Mouse (Mus musculus) thymus, postnatal 25 days (tissue): Measurements from ENCODE around the gene Rap2c.

Source experiments
- DNase-seq: peaks from one replicate; pipeline ENCODE4 v3.0.0; 2022

The Rap2c gene

GRCm38 (mm10) chrX:51017851-51018785, at the start of gene Rap2c:
Gene Rap2c, minus strand, starts transcription at chrX:51018018.
- peak; percentile 76 for DNase-seq

GRCm38 (mm10) chrX:51066539-51067286, 48.9 kb upstream of the Rap2c start:
- no peak for DNase-seq

GRCm38 (mm10) chrX:51065773-51066172, 48.0 kb upstream of the Rap2c start:
- peak; percentile 49 for DNase-seq

DNA sequence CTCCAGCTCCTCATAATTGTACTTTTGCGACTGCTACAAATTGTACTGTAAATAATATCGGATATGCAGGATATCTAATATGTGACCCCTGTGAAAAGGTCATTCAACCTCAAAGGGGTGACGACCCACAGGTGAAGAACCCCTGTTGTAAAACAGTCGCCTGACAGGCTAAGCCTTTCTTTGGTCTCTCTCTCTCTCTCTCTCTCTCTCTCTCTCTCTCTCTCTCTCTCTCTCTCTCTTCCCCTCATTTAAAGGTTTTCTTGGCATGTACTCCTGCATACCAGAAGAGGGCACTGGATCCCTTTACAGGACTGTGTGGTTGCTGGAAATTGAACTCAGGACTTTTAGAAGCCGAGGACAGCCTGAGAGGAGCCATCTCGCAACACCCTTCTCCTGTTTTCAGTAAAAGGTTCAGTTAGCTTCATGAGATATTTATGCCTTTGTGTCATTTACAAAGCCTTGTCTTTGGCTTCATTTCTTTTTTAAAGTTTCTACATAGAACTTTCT, 47.4 kb upstream of the Rap2c start:
- no peak for DNase-seq

DNA sequence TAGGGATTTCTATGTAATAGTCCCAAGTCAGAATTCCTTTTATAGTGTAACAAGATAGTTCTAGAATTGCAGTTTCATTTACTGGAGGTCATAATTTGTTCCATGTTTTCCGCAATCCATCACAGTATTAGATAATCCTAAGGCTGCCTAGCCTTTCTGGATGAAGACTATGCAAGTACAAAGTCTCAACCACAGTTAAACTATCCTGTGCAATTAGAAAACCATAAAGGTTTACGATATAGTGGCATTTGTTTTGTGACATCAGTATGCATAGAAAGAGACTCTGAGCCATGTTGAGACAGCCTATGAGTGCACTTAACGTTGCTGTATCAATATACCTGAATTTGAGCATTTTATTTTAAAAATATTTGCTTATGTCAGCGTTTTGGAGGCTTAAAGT, 42.4 kb upstream of the Rap2c start:
- no peak for DNase-seq

- no peak for DNase-seq
Measured at GRCm38 (mm10) chrX:51058741-51059140, 40.9 kb upstream of the Rap2c start.

GRCm38 (mm10) chrX:51058317-51058716, 40.5 kb upstream of the Rap2c start:
- DNase-seq, result no peak

GRCm38 (mm10) chrX:51051680-51052461, 34.1 kb upstream of the Rap2c start:
- no peak for DNase-seq

GRCm38 (mm10) chrX:51035678-51036209, 17.9 kb upstream of the Rap2c start:
- DNase-seq, result no peak

DNA sequence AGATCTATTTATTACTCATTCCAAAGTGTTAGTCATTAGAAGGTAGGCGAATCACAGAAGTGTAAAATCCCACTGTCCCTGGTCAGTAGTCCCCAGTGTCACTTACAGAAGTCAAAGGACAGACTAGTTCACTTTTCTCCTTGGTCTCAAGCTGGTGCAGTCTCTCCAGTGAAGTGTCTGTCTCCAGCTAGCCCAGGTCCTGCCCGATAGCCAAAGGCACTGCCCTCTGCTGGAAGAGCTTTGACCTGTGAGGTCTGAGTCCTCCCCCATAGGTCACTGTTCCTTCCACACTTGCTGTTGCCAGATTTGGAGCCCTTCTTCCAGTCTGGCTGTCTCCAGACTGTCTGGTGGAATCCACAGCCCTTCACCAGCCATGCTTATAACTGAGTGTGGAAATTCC, 2.1 kb upstream of the Rap2c start:
- peak; percentile 16 for DNase-seq

DNA sequence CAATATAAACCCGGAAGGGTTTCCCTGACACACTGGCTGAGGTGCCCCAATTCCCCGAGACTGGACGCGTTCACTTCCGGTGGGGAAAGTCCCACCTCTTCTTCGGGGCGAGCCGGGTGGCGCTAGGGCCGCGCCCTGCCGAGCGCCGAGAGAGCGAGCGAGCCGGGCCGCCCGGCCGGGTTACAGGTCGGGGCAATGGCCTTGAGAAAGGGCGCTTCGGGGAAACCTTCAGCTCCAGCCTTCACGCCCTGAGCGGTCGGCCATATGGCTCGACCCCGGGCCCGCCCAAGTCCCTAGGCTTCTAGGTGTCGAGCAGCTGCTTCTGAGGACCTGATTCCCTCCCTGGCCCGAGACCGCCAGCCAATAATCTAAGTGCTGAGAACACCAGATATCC, 965 bp upstream of the Rap2c start:
- DNase-seq, result peak; percentile 66

DNA sequence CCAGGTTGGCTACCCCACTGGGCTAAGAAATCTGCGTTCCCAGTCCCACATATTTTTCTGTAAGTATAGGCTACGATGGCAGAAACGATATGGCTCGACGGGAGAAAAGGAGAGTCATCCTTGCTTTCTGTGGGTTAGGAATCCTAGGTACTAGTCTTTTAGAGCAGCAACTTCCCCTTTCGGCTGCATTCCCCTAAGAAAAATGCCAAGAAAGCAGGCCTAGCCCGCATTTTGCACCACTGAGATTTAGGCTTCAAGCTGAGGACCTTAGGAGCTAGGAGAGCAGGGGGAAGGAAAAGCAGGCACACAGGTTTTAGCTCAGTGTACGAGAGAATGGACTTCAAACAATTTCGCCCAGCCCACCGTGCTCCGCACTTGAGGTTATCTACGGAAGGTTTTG, 892 bp downstream of the Rap2c start:
- DNase-seq, result peak; percentile 2

- no peak for DNase-seq
Measured at GRCm38 (mm10) chrX:51012280-51012679, 5.5 kb downstream of the Rap2c start.

DNA sequence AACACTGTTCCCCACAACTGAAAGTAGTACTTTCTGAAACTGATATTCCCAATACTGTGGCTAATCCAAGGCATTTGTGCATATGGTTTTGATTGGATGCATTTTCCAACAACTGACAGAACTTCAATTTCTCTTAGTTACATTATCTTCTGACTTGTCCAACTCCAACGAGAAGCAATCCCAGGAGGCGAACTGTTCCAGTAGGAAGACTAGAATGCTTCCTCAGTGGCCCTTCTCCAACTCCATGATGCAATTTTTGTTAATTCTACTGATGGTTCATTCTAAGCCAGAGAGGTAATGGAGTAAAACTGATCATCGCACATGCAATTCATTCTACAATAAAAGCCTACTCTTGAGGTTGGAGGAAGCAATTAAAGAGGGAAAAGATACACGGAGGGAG, 7.5 kb downstream of the Rap2c start:
- DNase-seq, result no peak

DNA sequence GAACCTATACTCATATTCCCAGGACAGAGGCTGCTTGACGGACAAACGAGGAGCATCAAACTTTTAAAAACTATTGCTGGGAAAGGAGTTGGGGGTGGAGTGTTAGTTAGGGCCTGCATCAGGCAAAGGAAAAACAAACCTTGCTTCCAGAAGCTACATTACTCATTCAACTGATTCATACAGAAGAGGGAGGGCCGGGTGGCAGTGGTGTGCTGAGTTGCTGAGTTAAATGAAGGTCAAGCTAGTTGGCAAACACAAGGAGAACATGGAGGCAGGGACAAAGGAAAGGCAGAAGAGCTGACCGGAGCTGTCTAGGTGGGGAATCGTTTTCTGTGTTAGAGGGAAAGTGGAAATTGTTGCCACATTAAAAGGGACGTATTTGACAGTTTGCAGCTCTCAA, 17.0 kb downstream of the Rap2c start:
- DNase-seq, result no peak

DNA sequence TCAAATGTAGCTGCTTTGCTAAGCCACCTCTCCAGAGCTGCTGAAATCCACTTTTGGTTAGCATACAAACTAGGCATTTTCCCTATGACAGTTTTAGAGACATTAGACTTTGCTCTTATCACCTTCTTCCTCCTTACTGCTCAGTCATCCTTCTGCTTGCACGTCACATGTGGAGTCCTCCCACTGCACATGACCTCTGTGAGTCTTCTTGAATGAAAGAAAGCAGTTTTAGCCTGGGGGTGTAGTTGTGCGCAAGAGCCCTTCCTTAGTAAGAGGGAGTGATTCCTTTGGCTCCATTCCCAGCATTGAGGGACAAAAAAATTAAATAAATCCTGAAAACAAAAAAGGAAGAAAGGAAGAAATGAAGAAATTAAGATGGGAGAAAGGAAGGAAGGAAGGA, 22.5 kb downstream of the Rap2c start:
- DNase-seq, result no peak

GRCm38 (mm10) chrX:50991324-50991723, 26.5 kb downstream of the Rap2c start:
- DNase-seq, result no peak

DNA sequence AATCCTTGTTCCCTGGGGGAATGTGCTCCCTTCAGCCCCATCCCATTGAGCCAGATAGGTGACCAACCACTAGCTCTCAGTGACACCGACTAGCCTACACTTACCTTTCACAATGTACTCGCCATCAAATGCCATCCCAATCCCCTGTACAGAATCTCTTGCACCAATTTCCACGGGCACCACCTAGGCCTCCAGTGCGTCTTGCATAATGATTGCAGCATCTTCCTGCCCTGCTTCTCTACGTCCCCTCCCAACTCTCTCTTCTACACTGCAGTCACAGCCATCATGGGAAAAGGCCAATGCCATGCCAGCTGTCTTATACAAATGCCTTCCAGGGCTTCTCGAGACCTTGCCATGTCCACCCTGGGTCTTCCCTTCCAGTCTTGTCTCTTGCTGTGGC, 27.9 kb downstream of the Rap2c start:
- no peak for DNase-seq

DNA sequence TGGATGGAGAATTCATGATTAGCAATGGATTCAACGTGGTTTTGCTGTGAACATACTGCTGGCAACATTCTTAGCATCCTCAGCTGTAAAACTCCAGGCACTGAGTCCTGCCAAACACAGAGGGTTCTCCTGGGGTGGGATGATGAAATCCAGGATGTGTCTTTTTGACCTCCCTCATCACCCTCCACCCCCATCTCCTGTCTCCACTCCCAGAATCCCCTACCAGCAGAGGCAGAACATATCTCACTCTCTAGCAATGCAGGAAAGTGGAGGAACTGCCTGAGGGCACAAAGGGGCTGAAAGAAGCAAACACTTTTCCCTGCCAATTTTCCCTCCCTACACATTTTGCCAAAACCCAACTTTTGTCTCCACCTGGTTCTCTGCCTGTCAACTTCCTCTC, 29.2 kb downstream of the Rap2c start:
- no peak for DNase-seq

- no peak for DNase-seq
Measured at GRCm38 (mm10) chrX:50978428-50978827, 39.4 kb downstream of the Rap2c start.

DNA sequence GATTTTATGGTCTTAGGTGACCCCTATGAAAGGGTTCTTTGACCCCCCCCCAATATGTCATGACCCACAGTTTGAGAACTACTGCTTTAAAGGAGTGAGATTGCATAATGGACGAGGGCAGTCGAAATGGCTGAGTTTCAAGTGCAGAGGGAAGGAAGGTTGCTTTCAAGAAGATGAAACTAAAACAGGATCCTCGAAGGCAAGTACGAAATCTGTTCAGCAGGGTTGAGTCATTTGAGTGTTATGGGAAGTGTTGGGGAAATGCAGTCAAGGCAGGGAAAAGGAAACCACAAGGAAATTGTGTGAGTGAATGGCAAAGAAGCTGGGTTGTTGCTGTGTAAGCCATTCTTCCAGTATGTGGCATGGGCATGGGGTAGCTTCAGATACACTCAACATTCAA, 45.7 kb downstream of the Rap2c start:
- DNase-seq, result no peak

DNA sequence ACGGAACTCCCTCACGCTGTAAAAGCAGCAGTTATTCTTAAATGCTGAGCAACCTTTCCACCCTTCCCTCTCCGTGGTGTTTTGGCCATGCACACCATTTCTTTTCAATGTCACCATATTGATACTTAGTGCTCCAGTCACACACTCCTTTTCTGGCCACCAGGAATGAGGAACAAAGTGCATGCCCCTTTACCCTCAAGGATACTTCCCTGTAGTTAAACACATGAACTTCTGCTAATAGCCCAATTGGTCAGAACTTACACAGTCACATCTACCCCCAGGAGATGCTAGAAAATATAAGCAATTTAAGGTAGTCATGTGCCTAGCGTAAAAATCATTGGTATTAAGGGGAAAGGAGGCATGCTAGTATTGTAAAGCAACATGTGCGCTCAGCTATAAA, 47.9 kb downstream of the Rap2c start:
- no peak for DNase-seq
